Mouse (Mus musculus) ovary, postnatal 10 days (tissue): ENCODE data around the gene Card6.

Experiments
- DNase-seq: peaks from one replicate; pipeline ENCODE4 v3.0.0; 2022; ENCODE audit warnings: low spot score

Card6 gene

GRCm38 (mm10) chr15:5129111-5129805 is 20.9 kb upstream of the Card6 start:
- DNase-seq, result no peak

- no peak for DNase-seq
These were observed 20.0 kb upstream of the Card6 start for GRCm38 (mm10) chr15:5128176-5128940.

DNA sequence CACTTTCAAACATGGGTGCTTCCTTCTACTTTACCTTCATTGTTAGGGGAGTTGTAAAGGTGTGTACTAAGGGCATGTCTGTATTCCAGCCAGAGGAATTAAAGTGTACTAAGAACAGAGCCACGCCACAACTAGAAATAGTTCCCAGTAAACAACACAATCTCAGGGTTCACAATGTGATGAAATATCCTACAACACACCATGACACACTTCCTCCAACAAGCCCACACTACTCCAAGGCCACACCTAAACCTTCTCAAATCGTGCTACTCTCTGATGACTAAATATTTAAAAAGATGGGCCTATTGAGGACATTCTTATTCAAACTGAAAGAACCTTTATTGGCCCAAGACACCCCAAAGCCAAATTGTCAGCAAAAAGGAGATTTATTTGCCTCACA is 19.1 kb upstream of the Card6 start:
- no peak for DNase-seq

DNA sequence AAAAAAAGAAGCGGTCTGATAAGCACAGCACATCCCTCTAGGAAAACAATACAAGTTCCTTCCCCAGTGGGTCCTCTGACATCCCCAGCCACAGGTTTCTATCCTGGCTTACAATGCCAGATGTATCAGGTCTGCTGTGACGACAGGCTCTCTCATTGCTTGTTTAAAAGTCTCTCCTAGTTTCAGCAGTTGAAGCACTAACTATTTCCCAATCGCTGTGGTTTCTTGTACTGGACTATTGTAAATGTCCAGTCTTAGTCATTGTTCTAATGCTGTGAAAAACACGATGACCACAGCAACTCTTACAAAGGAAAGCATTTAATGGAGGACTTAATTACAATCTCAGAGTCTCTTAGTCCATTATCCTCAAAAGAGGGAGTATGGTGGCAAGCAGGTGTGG is 18.1 kb upstream of the Card6 start:
- no peak for DNase-seq

GRCm38 (mm10) chr15:5121535-5122313 is 13.4 kb upstream of the Card6 start:
- DNase-seq, result no peak

DNA sequence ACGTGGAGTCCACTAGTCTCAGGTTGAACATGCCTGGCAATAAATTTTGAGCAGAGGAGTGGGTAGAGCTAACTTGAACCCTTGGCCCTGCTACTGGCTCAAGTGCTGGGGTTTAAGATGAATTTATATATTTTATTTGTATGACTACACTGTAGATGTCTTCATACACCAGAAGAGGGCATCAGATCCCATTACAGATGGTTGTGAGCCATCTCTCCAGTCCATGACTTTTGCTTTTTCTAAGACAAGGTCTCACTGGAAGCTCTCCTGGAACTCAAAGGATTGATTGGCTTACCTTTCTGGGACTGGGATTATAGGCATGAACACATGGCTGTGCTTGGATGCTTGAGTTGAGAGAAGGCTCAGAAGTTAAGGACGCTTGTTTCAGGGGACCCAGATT is 11.4 kb upstream of the Card6 start:
- DNase-seq, result no peak

DNA sequence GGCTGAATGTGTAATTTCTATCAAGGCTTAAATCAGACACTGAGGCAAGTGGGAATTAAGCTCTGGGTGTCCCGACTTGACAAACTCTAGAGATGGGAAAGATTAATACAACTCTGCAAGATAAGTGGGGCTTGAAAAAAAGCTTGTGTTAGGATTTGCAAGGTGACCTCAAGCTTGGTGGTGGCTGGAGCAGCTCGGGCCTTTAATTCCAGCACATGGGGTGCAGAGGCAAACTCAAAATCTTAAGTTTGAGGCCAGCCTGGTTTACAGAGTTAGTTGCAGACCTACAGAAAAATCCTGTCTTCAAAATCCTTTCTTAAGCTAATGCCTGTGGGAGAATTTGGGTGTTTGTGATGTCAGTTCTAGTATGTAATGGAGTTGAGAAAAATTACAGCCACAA is 10.9 kb upstream of the Card6 start:
- no peak for DNase-seq

- no peak for DNase-seq
These were observed 10.3 kb upstream of the Card6 start for GRCm38 (mm10) chr15:5118626-5119025.

- DNase-seq, result no peak
These were observed 8.8 kb upstream of the Card6 start for GRCm38 (mm10) chr15:5117031-5117601.

DNA sequence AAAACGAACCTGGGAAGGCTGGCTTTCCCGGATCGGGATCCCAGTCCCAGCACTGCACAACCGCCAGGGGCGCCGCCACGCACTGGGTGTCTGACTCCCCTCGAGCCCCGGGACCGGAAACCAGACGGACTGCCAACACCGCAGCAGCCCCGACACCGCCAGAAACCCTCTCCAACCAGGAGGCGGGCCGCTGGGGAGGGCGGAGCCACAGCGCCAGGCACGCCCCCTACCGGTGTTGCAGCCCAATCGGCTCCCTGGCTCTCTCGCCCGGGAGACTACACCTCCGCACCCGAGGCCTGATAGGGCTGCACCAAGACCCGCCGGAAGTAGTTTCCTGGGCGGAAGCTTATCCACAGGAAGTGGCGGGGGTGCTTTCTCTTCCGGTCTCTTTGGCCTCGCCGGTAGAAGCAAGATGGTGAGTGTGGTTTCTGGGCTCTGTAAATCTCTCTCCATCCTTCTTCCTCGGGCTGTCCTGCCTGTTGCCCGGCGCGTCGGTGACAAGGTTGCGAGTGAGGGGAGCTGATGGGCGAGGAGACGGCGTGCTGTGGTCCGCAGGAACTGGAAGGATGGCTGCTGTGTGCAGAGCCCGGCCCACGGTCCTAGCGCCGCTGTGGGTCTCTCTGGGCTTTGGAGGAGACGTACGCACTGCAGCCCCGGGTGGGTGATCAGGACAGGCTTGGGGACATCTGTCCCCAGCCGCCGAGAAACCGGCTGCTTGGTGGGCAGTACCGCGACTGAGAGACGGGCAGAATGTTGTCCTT is 8.1 kb upstream of the Card6 start, which contains the start of gene Rpl37:
TSS of gene Rpl37 (plus strand) at position 376 of the 761 bp plus-strand sequence.
- DNase-seq, result peak; percentile 98

DNA sequence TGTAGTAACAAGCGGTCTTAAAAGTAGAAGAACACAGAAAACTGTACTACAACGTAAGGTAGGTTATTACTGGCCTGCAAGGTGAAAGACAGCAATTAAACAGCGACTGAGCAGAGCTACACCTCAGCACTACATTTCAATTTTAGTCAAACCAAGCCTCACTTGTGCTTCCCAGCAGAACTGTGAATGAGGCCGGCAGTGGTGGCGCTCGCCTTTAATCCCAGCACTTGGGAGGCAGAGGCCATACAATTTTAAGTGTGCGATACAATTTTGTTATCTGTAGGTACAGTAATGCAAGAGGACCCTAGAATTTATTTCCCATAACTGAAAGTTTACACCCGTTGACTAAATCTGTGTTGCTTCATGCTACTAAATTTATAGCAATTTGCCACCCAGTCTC is 6.8 kb upstream of the Card6 start:
- DNase-seq, result no peak

DNA sequence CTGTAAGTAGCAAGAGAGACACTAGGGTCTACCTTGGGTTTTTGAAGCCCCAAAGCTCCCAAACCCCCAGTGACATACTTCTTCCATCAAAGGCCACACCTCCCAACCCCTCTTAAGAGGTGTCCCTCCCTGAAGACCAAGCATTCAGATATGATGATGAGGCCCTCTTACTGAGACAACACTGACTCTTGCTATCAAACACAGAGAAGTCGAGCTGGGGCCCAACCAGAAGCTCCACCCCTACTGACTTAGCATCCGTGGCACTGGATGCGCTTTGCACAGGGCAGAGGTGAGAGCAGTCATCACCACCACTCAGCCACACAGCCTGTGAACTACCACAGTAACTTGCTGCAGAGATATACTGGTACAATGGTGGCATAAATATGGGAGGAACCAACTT is 4.3 kb upstream of the Card6 start:
- DNase-seq, result no peak

DNA sequence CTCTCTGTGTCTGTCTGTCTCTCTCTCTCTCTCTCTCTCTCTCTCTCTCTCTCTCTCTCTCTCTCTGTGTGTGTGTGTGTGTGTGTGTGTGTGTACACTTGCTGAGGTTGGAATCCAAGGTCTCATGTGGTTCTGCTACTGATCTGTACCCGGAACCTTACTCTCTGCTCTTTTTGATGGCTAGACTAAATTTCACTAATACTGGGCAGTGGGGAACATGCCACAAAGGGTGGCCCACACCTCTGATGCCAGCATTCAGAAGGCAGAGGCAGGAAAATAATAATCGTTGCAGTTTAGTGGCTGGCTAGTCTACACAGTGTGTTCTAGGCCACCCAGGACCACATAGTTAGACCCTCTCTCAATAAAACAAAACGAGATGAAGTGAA is 309 bp upstream of the Card6 start:
- DNase-seq, result no peak

GRCm38 (mm10) chr15:5106293-5106692 is 2.0 kb downstream of the Card6 start:
- DNase-seq, result no peak

DNA sequence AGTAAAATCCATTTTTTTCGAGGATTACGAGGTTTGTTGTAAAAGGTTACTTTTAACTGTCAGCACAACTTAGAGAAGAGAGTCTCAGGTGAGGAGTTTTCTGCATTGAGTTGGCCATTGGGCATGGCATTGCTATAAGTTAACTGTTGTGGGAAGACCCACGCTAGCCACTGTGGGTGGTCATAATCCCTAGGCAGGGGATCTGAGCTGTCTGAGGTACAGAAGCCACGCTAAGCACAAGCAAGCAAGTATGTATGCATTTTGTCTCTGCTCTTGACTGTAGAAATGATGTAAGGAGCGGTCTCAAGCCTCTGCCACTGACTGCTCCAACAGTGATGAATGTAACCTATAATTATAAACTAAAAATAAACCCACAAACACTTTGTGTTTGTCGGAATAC is 2.4 kb downstream of the Card6 start:
- DNase-seq, result no peak

DNA sequence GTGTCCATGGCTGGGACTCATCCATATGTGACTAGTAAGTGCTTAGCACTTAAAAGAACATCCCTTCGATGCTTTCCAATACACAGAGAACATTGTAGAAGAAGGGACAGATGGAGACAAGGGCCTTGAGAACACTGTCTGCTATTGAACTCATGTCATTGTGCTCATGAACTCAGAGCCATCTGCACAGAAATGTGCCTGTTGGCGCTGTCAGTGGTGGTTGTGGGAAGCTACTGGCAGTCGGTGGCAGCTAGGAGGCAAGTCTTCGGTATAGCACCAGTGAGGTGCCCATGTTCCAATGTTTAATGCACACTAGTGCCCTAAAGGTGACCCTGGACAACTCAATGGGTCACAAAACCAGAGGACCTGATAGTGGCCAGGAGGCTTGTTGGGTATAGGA is 6.0 kb downstream of the Card6 start:
- no peak for DNase-seq

- DNase-seq, result no peak
These were observed 11.0 kb downstream of the Card6 start for GRCm38 (mm10) chr15:5097376-5097775.

- DNase-seq, result no peak
These were observed 12.6 kb downstream of the Card6 start for GRCm38 (mm10) chr15:5095534-5096301.

GRCm38 (mm10) chr15:5090131-5090530 is 18.2 kb downstream of the Card6 start:
- no peak for DNase-seq

DNA sequence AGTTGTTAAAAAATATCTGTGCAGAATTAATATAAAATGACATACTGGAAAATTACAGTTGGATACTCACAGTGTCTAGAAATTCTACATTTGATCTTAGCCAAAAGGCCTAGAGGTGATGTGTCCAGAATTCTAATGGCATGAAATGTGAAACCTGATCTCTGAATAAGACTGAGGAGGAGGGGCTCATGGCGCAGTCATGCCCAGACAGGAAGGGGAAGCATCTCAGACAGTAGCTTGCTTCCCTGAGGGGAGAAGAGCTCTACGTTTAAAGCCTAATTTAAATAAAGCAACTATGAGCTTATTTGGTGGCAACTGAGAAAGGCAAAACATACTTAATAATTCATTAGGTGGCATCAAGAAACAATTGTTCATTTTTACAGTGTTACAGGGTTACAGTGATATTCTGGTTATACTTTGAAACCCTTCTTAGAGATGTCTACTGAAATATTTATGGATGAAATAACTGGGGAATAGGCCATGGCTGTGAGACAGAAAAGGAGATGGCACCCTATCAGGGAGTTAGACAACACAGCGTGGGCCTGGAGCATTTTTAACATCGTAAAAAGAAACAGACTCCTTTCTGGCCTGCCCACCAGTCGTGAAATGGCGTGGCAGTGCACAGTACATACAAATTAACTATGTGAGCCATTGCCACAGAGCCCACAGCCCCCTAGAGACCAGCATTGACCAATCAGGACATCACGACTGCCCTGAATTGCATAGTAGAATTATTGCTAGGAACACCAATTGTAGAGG is 19.3 kb downstream of the Card6 start:
- DNase-seq, result no peak
